Mouse (Mus musculus): ENCODE measurements around the gene Pik3cg.

DNA sequence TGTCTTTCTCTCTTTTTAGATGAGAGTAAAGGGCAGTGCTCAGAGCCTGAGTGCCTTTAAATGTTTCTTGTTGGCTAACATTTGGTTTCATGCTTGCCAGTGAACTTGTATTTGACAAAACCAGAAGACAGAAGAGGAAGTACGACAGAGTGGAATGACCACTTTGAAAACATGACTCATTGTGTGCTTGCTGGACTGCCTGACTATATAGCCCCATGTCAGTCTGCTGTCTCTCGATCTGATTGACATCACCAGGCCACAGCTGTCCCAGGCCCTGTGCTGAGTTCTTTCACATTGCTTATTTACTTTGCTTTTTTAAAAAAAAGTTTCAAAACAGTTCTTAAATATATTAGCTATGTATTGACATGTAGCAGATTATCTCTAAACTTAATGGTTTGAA, 44.8 kb downstream of the Pik3cg start:
- no peak for TF ChIP-seq POLR2A (IDR thresholded peaks at IDR 0.05; ENCODE audit: borderline replicate concordance, extremely low read depth, low read depth, low read length)
- TF ChIP-seq CTCF (IDR thresholded peaks at IDR 0.05; ENCODE audit: insufficient read depth, low read length) = no peak
